Mouse (Mus musculus) CH12.LX (cell line): ENCODE data around the gene Trpc5. TPM values are rescaled to one million over a fixed set of nuclear protein-coding genes. Genes with fewer than 3 reads are reported as not detected.

ENCODE experiments used
- DNase-seq: peaks from one replicate; pipeline ENCODE4 v3.0.0-alpha.2; 2013; ENCODE audit errors: extremely low read depth
- H3K27ac ChIP-seq: 2 replicates; pipeline ENCODE4 v1.5.1; 2012; ENCODE audit warnings: low read depth, mild to moderate bottlenecking, control low read depth, moderate library complexity; ENCODE audit not compliant: insufficient read depth
- H3K27me3 ChIP-seq: replicated peaks from 2 replicates; pipeline ENCODE3; 2012; ENCODE audit warnings: inconsistent platforms
- H3K36me3 ChIP-seq, 2 experiments: replicated peaks in 1 of 2; 2 replicates each; pipeline versions ENCODE3 to v1.6.1; 2012; ENCODE audit warnings: inconsistent platforms in 1 of 2, low read length in 1 of 2, mild to moderate bottlenecking in 1 of 2, mixed read lengths in 1 of 2, moderate library complexity in 1 of 2; ENCODE audit not compliant: control insufficient read depth in 1 of 2, insufficient read depth in 1 of 2
- H3K4me1 ChIP-seq, 2 experiments: 2 replicates each; pipeline ENCODE4 v1.6.1; 2012; ENCODE audit warnings: inconsistent platforms in 1 of 2, moderate library complexity in 1 of 2; ENCODE audit not compliant: insufficient read depth in 2 of 2, control insufficient read depth in 1 of 2
- H3K4me2 ChIP-seq: 2 replicates; pipeline ENCODE4 v1.6.1; 2012; ENCODE audit warnings: low read depth, mild to moderate bottlenecking, control low read depth; ENCODE audit not compliant: poor library complexity, insufficient read depth, severe bottlenecking
- H3K4me3 ChIP-seq, 3 experiments: fragments of 150-350 bp in 1 of 3; sonication (generic) in 1 of 3; replicated peaks in 1 of 3; 2 replicates each; pipeline versions ENCODE3 to v1.5.1; 2011 to 2012; ENCODE audit warnings: low read depth in 2 of 3, low read length in 2 of 3, mild to moderate bottlenecking in 2 of 3, moderate library complexity in 2 of 3, control low read depth in 1 of 3, improper control_type of control experiment in 1 of 3, inconsistent platforms in 1 of 3, mixed read lengths in 1 of 3; ENCODE audit not compliant: poor library complexity in 1 of 3
- H3K79me2 ChIP-seq: replicated peaks from 2 replicates; pipeline ENCODE4 v1.6.1; 2012; ENCODE audit warnings: mild to moderate bottlenecking, moderate library complexity; ENCODE audit not compliant: control insufficient read depth, poor library complexity, insufficient read depth, severe bottlenecking; ENCODE audit errors: extremely low read depth
- H3K9ac ChIP-seq: 2 replicates; pipeline ENCODE4 v1.6.1; 2012; ENCODE audit warnings: low read depth, mild to moderate bottlenecking, control low read depth, moderate library complexity; ENCODE audit not compliant: insufficient read depth
- H3K9me3 ChIP-seq: replicated peaks from 2 replicates; pipeline ENCODE3; 2012; ENCODE audit warnings: low read length, inconsistent platforms, mixed read lengths
- CHD1 ChIP-seq: IDR thresholded peaks from 2 replicates; pipeline ENCODE4 v1.6.1; 2012; ENCODE audit warnings: low read depth, low read length, improper control_type of control experiment, inconsistent platforms
- CHD2 ChIP-seq: IDR thresholded peaks from 2 replicates; pipeline ENCODE4 v1.6.1; 2011; ENCODE audit warnings: low read length, improper control_type of control experiment
- CTCF ChIP-seq, 2 experiments: IDR thresholded peaks in 1 of 2; conservative IDR thresholded peaks in 1 of 2; 2 replicates each; pipeline ENCODE4 v1.5.1; 2011 to 2012; ENCODE audit warnings: low read depth in 2 of 2, low read length in 2 of 2, improper control_type of control experiment in 1 of 2, inconsistent platforms in 1 of 2, mild to moderate bottlenecking in 1 of 2, moderate library complexity in 1 of 2
- ELF1 ChIP-seq: IDR thresholded peaks from 2 replicates; pipeline ENCODE4 v1.6.1; 2014; ENCODE audit warnings: low read depth, mild to moderate bottlenecking, inconsistent platforms, low read length, improper control_type of control experiment
- EP300 ChIP-seq: IDR thresholded peaks from 2 replicates; pipeline ENCODE4 v1.6.1; 2011; ENCODE audit warnings: low read length, improper control_type of control experiment
- ETS1 ChIP-seq: conservative IDR thresholded peaks from 2 replicates; pipeline ENCODE4 v1.6.1; 2012; ENCODE audit warnings: low read depth, mild to moderate bottlenecking, inconsistent platforms, low read length, improper control_type of control experiment, moderate library complexity
- MAX ChIP-seq: IDR thresholded peaks from 2 replicates; pipeline ENCODE4 v1.6.1; 2011; ENCODE audit warnings: low read length, improper control_type of control experiment
- MEF2A ChIP-seq: IDR thresholded peaks from 2 replicates; pipeline ENCODE4 v1.6.1; 2014; ENCODE audit warnings: low read depth, mild to moderate bottlenecking, inconsistent platforms, low read length, improper control_type of control experiment, borderline replicate concordance
- NELFE ChIP-seq: IDR thresholded peaks from 2 replicates; pipeline ENCODE4 v1.6.1; 2011; ENCODE audit warnings: low read depth, low read length, improper control_type of control experiment
- PAX5 ChIP-seq: IDR thresholded peaks from 2 replicates; pipeline ENCODE4 v1.6.1; 2012; ENCODE audit warnings: low read length, inconsistent platforms, mixed read lengths
- POLR2AphosphoS2 ChIP-seq: IDR thresholded peaks from 2 replicates; pipeline ENCODE4 v1.6.1; 2011; ENCODE audit warnings: low read depth, low read length, improper control_type of control experiment
- RAD21 ChIP-seq: IDR thresholded peaks from 2 replicates; pipeline ENCODE4 v1.6.1; 2011; ENCODE audit warnings: low read depth, mild to moderate bottlenecking, low read length, improper control_type of control experiment, moderate library complexity
- RCOR1 ChIP-seq: conservative IDR thresholded peaks from 2 replicates; pipeline ENCODE4 v1.6.1; 2012; ENCODE audit warnings: low read depth, mild to moderate bottlenecking, inconsistent platforms, low read length, improper control_type of control experiment
- SIN3A ChIP-seq: IDR thresholded peaks from 2 replicates; pipeline ENCODE4 v1.6.1; 2012; ENCODE audit warnings: low read length, improper control_type of control experiment, inconsistent platforms
- SMC3 ChIP-seq: IDR thresholded peaks from 2 replicates; pipeline ENCODE4 v1.6.1; 2011; ENCODE audit warnings: low read depth, low read length, improper control_type of control experiment
- TBP ChIP-seq: conservative IDR thresholded peaks from 2 replicates; pipeline ENCODE4 v1.6.1; 2011; ENCODE audit warnings: low read depth, low read length, improper control_type of control experiment
- TCF12 ChIP-seq: IDR thresholded peaks from 2 replicates; pipeline ENCODE4 v1.6.1; 2014; ENCODE audit warnings: low read depth, mild to moderate bottlenecking, inconsistent platforms, low read length, improper control_type of control experiment
- USF2 ChIP-seq: conservative IDR thresholded peaks from 2 replicates; pipeline ENCODE4 v1.6.1; 2011; ENCODE audit warnings: low read depth, low read length, improper control_type of control experiment
- ZKSCAN1 ChIP-seq: IDR thresholded peaks from 2 replicates; pipeline ENCODE4 v1.6.1; 2012; ENCODE audit warnings: low read depth, inconsistent platforms, low read length, improper control_type of control experiment, borderline replicate concordance
- dilution Hi-C: fragments of 300-500 bp; cut with MboI; formaldehyde crosslinking; loops from 2 replicates; pipeline ENCODE4 v1.14.3; 2020; ENCODE audit warnings: low sequenced_read_pairs; ENCODE audit not compliant: extremely low pct_unique_long_range_greater_than_20kb, extremely low pct_ligation_motif_present
- in situ Hi-C: fragments of 300-500 bp; cut with MboI; formaldehyde crosslinking; loops from 3 replicates; pipeline ENCODE4 v1.14.3; 2019; ENCODE audit warnings: low sequenced_read_pairs, low pct_ligation_motif_present, low pct_unique_long_range_greater_than_20kb, mixed read lengths
- polyA plus RNA-seq: library from polyadenylated mRNA; unstranded; fragments of >175 nt; gene quantifications from 2 replicates; pipeline ENCODE4 v1.2.1, GENCODE M21; 2012; ENCODE audit warnings: low read depth; ENCODE audit not compliant: insufficient read length
- total RNA-seq, 2 experiments: library from RNA; depleted of rRNA; stranded (reverse); fragments of 300-350 nt in 1 of 2; fragments of >200 nt in 1 of 2; gene quantifications; 2 replicates each; pipeline ENCODE4 v1.2.3; 2012 to 2014

Gene Trpc5
- total and polyA plus RNA-seq, 3 experiments: not detected

DNA sequence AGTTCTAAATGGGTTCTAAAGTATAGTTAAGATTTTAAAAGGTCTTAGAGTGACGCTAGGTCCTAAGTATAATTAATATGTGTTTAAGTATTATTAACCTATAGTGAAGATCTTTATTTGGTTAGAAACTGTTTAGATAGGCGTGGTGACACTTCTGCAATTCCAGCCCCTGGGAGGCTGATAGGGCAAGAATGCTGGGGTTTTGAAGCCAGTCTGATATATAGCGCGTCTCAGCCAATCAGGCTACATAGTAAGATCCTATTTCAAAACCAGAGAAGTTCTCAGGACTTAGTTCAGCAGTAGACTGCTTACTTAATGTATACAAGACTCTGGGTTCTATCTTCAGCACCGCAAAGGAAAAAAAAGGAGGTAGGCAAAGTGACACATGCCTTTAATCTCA lies 231.7 kb downstream of the Trpc5 start, which contains the start of gene Trpc5os:
Gene Trpc5os, plus strand, starts transcription at position 301 of the 400 bp plus-strand sequence.
- no peaks in the 10 kb centered on the region for H3K4me1 ChIP-seq
- H3K9ac ChIP-seq: no peak within 1 kb of the TSS
- TF ChIP-seq MAX (no peak), CTCF (conservative IDR thresholded peaks at IDR 0.05 in 1 of 2, IDR thresholded peaks at IDR 0.05 in 1 of 2; ENCODE audit: low read depth in 2 of 2, low read length in 2 of 2) (no peak), RAD21 (no peak), POLR2AphosphoS2 (no peak)
- H3K4me2 ChIP-seq: no peak within 1 kb of the TSS
- no peaks in the 10 kb centered on the region for H3K36me3 ChIP-seq
- DNase-seq: no peak
- in situ Hi-C loops: no loop called here
- no peaks in the 10 kb centered on the region for H3K9me3 ChIP-seq
- no peak within 1 kb of the TSS for H3K27ac ChIP-seq
- dilution Hi-C loops: no loop called here
- no peaks in the 10 kb centered on the region for H3K27me3 ChIP-seq
- H3K79me2 ChIP-seq: no peaks in the 10 kb centered on the region
- no peak within 1 kb of the TSS for H3K4me3 ChIP-seq

DNA sequence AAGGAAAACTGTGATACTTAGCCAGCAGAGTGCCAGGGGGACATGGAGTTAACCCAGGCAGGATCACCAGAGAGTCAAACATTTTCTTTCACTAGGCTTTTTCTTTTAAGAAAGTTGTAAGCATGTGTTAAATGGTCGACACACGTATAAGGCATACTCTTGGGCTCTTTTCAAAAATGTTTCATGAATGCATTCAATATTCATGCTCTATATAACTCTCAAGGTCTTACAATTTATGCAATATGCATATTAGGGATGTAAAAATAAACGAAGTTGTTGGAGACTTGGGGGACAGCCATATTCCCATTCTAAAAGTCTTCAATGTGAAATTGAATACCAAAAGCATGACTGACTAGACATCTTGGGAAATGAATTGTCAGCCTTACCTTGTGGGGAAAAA lies 264.1 kb downstream of the Trpc5 start:
- H3K9me3 ChIP-seq: no peaks in the 10 kb centered on the region
- no peak for DNase-seq
- no peak overlapping the region for H3K9ac ChIP-seq
- no peak overlapping the region for H3K4me2 ChIP-seq
- no peaks in the 10 kb centered on the region for H3K79me2 ChIP-seq
- dilution Hi-C loops (no loop called here), in situ Hi-C loops (no loop called here)
- no peaks in the 10 kb centered on the region for H3K36me3 ChIP-seq
- H3K4me3 ChIP-seq: no peak overlapping the region
- H3K4me1 ChIP-seq: peaks cover 0 to 7% of the 10 kb centered on the region in 2 experiments; a peak in 1 of 4 replicates
- no peaks in the 10 kb centered on the region for H3K27me3 ChIP-seq
- TF ChIP-seq CHD1: no peak
- no peak for TF ChIP-seq SMC3
- TF ChIP-seq USF2: no peak
- TF ChIP-seq PAX5: no peak
- TF ChIP-seq ETS1: no peak
- no peak for TF ChIP-seq EP300
- no peak for TF ChIP-seq MAX
- no peak for TF ChIP-seq RCOR1
- no peak for TF ChIP-seq MEF2A
- TF ChIP-seq ZKSCAN1: no peak
- H3K27ac ChIP-seq: no peak overlapping the region

DNA sequence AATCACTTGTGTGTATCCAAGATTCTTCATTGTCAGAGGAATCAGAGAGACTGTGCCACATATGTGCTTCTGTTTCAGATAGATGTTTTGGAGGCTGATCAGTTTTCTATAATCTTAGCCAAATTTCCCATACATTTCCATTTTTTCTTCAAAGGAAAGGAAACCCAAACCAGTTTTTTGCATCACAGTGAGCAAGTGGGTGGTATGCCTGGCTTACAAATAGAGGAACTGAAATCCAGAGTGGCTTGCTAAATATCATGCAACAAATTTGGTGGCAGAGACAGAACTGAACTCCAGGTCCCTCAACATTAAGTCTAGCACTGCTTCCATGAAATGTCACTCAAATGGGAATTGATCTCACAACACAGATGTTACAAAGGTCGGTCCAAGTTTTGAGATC lies 266.9 kb downstream of the Trpc5 start:
- H3K9ac ChIP-seq: no peak overlapping the region
- no peaks in the 10 kb centered on the region for H3K79me2 ChIP-seq
- H3K4me1 ChIP-seq: peaks cover 0 to 7% of the 10 kb centered on the region in 2 experiments; a peak in 1 of 4 replicates
- dilution Hi-C loops (no loop called here), in situ Hi-C loops (no loop called here)
- TF ChIP-seq ELF1 (no peak), TBP (no peak), CHD1 (no peak), SIN3A (no peak), CHD2 (no peak), MEF2A (no peak), NELFE (no peak), CTCF (conservative IDR thresholded peaks at IDR 0.05 in 1 of 2, IDR thresholded peaks at IDR 0.05 in 1 of 2; ENCODE audit: low read depth in 2 of 2, low read length in 2 of 2) (no peak), TCF12 (no peak)
- H3K27ac ChIP-seq: no peak overlapping the region
- no peak for DNase-seq
- H3K4me2 ChIP-seq: no peak overlapping the region
- no peaks in the 10 kb centered on the region for H3K9me3 ChIP-seq
- no peaks in the 10 kb centered on the region for H3K27me3 ChIP-seq
- no peak overlapping the region for H3K4me3 ChIP-seq
- no peaks in the 10 kb centered on the region for H3K36me3 ChIP-seq
